Mouse (Mus musculus): ENCODE data around the gene Rcn3. TPM values are rescaled to one million over a fixed set of nuclear protein-coding genes. Genes with fewer than 3 reads are reported as not detected.
"Not testable (repeated sequence)": the region's sequence is repeated elsewhere in the genome, so short reads cannot be mapped to it uniquely, and the experiment has no call there.

Rcn3 gene
- total and polyA plus RNA-seq, 2 experiments from 2014 or later = 24.2 to 31.9 TPM

DNA sequence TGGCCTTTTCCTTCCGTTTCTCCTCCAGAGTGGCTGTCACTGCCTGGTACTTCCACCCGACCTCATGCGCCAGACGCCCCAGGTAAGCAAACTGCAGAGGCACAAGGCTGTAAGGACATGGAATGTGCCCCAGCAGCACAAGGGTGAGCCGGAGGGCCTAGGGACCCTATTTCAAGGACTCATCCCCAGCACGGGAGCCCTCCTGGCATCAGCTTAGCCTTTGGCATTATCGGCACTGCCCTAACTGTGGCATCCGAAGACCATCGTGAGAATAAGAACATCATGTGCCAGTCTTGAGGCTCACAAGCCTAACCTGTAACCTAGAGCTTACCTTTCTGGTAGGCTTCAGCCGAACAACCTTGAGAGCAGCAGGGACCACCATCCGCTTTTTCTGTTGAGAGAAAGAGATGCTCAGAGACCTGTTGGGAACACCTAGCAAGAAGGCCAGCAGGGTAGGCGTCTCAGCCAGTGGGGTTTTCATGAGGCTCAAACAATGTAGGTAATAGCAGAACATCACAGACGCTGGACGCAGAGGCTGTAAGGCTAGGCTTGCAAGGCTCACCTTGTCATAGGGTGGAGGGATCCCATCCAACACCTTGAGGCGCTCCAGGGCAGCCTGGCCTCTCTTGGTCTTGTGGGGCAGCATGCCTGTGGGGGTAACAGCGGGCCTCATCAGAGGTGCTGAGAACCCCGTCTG, 34.3 kb upstream of the Rcn3 start:
- Histone ChIP-seq H3K4me3 (ENCODE audit: low read depth, low read length) (no peak overlapping the region), H3K27me3 (ENCODE audit: insufficient read depth, low read length) (no peaks in the 10 kb centered on the region), H3K9ac (replicated peaks; ENCODE audit: low read length, poor library complexity, severe bottlenecking) (peak overlapping the region; percentile 33; the same call in 1 of the 2 replicates), H3K36me3 (ENCODE audit: insufficient read depth, low read length) (peaks cover 29% of the 10 kb centered on the region), H3K4me2 (ENCODE audit: low read depth, low read length, poor library complexity, severe bottlenecking) (no peak overlapping the region), H3K27ac (ENCODE audit: low read depth, low read length) (no peak overlapping the region), H3K9me3 (ENCODE audit: low read length) (no peaks in the 10 kb centered on the region), H3K4me1 (ENCODE audit: insufficient read depth, low read length) (peaks cover 9% of the 10 kb centered on the region)
- no peak for TF ChIP-seq CTCF (IDR thresholded peaks at IDR 0.05)
- ATAC-seq (ENCODE audit: low FRiP score) (no peak), DNase-seq (ENCODE audit: low spot score) (no peak)
- 78% methylated on average over 17 of the region's 17 CpGs for WGBS

DNA sequence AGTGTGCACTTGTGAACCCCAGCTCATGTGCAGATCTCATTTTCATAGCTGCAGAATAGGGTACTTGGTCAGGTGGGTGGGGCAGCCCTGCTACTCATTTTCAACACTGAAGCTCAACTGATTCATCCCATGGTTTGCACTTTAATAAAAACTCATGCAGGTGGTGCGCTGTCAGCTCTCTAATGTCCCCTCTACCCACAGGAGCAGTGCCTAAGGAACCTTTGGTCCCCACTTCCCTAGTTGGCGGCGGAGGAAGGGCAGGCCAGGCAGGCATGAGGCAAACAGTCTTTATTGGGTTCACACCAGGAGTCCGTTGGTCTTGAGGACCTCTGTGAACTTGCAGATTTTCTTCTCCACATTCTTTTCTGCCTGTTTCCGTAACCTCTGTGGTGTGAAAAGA, 33.6 kb upstream of the Rcn3 start:
- H3K9ac ChIP-seq (replicated peaks; ENCODE audit: low read length, poor library complexity, severe bottlenecking); H3K27me3 ChIP-seq (ENCODE audit: insufficient read depth, low read length); H3K9me3 ChIP-seq (ENCODE audit: low read length); H3K4me2 ChIP-seq (ENCODE audit: low read depth, low read length, poor library complexity, severe bottlenecking); DNase-seq (ENCODE audit: low spot score); ATAC-seq (ENCODE audit: low FRiP score); H3K4me1 ChIP-seq (ENCODE audit: insufficient read depth, low read length); H3K4me3 ChIP-seq (ENCODE audit: low read depth, low read length): not testable (repeated sequence)
- peaks cover 36% of the 10 kb centered on the region for H3K36me3 ChIP-seq (ENCODE audit: insufficient read depth, low read length)
- peak overlapping the region; percentile 73; the same call in 1 of the 2 replicates for H3K27ac ChIP-seq (ENCODE audit: low read depth, low read length)
- WGBS = 61% methylated on average over 5 of the region's 5 CpGs

DNA sequence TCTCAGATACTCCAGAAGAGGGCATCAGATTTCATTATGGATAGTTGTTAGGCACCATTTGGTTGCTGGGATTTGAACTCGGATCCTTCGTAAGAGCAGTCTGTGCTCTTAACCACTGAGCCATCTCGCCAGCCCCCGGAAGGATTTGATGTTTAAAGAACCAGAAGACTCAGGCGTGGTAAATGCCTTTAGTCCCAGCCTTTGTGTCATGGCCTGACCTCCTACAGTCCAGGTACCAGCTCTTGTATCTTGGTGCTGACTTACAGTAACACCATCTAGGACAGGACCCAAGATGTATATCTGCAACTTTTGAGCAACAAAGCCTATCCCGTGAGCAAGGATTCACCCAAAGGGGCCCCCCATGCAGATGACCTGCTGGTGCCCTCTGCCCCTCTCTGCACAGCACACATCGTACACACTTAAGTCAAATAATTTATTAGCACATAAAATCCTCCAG, 33.2 kb upstream of the Rcn3 start:
- ATAC-seq (ENCODE audit: low FRiP score) (no peak), DNase-seq (ENCODE audit: low spot score) (peak; percentile 53)
- peak; percentile 60; the same call in 1 of the 2 replicates for TF ChIP-seq CTCF (IDR thresholded peaks at IDR 0.05)
- H3K4me2 ChIP-seq (ENCODE audit: low read depth, low read length, poor library complexity, severe bottlenecking) = no peak overlapping the region
- WGBS = 24% methylated on average over 7 of the region's 7 CpGs
- no peak overlapping the region for H3K9ac ChIP-seq (replicated peaks; ENCODE audit: low read length, poor library complexity, severe bottlenecking)
- no peaks in the 10 kb centered on the region for H3K27me3 ChIP-seq (ENCODE audit: insufficient read depth, low read length)
- H3K4me3 ChIP-seq (ENCODE audit: low read depth, low read length) = no peak overlapping the region
- H3K36me3 ChIP-seq (ENCODE audit: insufficient read depth, low read length) = peaks cover 41% of the 10 kb centered on the region
- H3K27ac ChIP-seq (ENCODE audit: low read depth, low read length) = peak overlapping the region; percentile 73; the same call in 1 of the 2 replicates
- H3K9me3 ChIP-seq (ENCODE audit: low read length) = no peaks in the 10 kb centered on the region
- peaks cover 9% of the 10 kb centered on the region for H3K4me1 ChIP-seq (ENCODE audit: insufficient read depth, low read length)

DNA sequence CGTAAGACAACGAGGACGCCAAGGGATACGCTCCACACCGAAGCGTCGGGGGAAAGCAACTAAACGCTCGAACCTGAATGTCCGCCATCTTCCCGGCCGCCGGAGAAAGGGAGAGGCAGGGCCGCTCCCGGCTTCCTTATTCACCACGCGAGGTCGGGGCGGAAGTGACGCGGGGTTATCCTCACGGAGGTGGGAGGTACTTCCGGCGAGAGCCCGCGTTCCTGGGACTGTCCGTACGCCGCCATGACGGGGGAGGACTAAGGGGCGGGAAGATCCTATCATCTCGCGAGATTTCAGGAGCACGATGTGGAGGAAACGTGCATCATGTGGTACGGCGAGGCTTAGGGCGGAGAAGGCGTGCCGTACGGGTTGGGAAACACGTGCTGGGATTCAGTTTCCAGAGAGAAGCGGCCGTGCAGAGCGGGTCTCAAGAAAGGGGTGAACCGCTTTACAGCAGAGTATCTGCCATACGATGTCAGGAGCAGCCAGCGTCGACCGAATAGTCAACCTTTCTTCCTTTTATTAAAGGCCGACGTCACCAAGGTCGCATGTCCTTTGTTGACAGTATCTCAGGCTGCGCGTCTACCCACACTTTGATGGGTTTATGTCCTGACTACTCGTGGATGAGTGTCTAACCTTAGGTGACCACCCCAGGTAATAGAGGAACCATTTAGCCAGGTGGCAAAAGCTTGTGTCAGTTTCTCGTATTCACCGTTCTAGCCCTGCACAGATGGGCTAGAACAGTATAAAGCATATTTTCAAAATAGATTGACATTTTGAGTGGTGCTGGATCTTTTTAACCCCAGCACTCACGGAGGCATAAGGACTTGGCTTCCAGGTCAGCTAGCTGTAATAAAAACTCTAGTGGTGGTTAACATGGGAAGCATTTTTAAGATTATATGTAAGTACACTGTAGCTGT, 32.5 kb upstream of the Rcn3 start, which contains the start of gene Rps11:
TSS of gene Rps11 (minus strand) at position 216 of the 920 bp plus-strand sequence.
- no peaks in the 10 kb centered on the region for H3K27me3 ChIP-seq (ENCODE audit: insufficient read depth, low read length)
- H3K9me3 ChIP-seq (ENCODE audit: low read length) = no peaks in the 10 kb centered on the region
- peaks cover 47% of the 10 kb centered on the region for H3K36me3 ChIP-seq (ENCODE audit: insufficient read depth, low read length)
- peak within 1 kb of the TSS; percentile 84 for H3K4me3 ChIP-seq (ENCODE audit: low read depth, low read length)
- peaks cover 6% of the 10 kb centered on the region for H3K4me1 ChIP-seq (ENCODE audit: insufficient read depth, low read length)
- ATAC-seq (ENCODE audit: low FRiP score) (peak; percentile 88), DNase-seq (ENCODE audit: low spot score) (peak; percentile 99)
- H3K4me2 ChIP-seq (ENCODE audit: low read depth, low read length, poor library complexity, severe bottlenecking) = peak within 1 kb of the TSS; percentile 88
- no peak; the same call in 1 of the 2 replicates for TF ChIP-seq CTCF (IDR thresholded peaks at IDR 0.05)
- H3K9ac ChIP-seq (replicated peaks; ENCODE audit: low read length, poor library complexity, severe bottlenecking) = peak within 1 kb of the TSS; percentile 99
- peak within 1 kb of the TSS; percentile 92 for H3K27ac ChIP-seq (ENCODE audit: low read depth, low read length)
- WGBS = 1% methylated on average over 59 of the region's 59 CpGs

DNA sequence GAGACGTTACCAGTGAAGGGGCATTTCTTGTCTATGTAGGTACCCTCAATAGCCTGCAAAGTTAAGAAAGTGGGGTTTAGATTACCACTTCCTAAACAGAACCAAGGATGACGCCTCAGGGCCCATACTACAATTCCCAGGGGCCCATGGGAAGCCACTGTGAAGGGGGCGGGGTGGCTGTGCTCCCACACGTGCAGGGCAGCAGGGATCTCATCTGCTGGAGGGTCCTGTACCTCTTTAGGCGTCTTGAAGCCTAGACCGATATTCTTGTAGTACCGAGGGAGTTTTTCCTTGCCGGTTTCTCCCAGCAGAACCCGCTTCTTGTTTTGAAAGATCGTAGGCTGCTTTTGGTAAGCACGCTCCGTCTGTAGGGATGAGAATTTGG, 31.2 kb upstream of the Rcn3 start:
- H3K9ac ChIP-seq (replicated peaks; ENCODE audit: low read length, poor library complexity, severe bottlenecking) = peak overlapping the region; percentile 99
- DNase-seq (ENCODE audit: low spot score) = peak; percentile 44
- peak overlapping the region; percentile 84 for H3K4me3 ChIP-seq (ENCODE audit: low read depth, low read length)
- ATAC-seq (ENCODE audit: low FRiP score) = no peak
- peak overlapping the region; percentile 92; the same call in 1 of the 2 replicates for H3K27ac ChIP-seq (ENCODE audit: low read depth, low read length)
- 26% methylated on average over 12 of the region's 12 CpGs for WGBS
- TF ChIP-seq CTCF (IDR thresholded peaks at IDR 0.05) = no peak
- peaks cover 50% of the 10 kb centered on the region for H3K36me3 ChIP-seq (ENCODE audit: insufficient read depth, low read length)
- H3K9me3 ChIP-seq (ENCODE audit: low read length) = no peaks in the 10 kb centered on the region
- H3K4me2 ChIP-seq (ENCODE audit: low read depth, low read length, poor library complexity, severe bottlenecking) = peak overlapping the region; percentile 88
- no peaks in the 10 kb centered on the region for H3K27me3 ChIP-seq (ENCODE audit: insufficient read depth, low read length)
- H3K4me1 ChIP-seq (ENCODE audit: insufficient read depth, low read length) = peaks cover 6% of the 10 kb centered on the region
